ENCODE assay signal across 11 mouse cellular contexts in genomic region chr6:91410168-91410780, GRCm38 (mm10). TPM values are rescaled to one million over a fixed set of nuclear protein-coding genes. Genes with fewer than 3 reads are reported as not detected.
DNase-seq lines count a peak whose midpoint lies in the region; ATAC-seq and TF ChIP-seq lines count a peak whose summit lies in the region.
"Had no signal": no experiment of that assay in that cellular context is flagged by ENCODE, and none has a peak within 500 bp of the region (broad histone marks: within the 10 kb centered on the region; RNA-seq: fewer than 3 reads in every experiment).

No protein-coding gene starts in this region.

- 1% methylated on average over 26 of the region's 26 CpGs for WGBS in kidney, postnatal 0 days
- under 1% methylated on average over 26 of the region's 26 CpGs for WGBS in hindbrain, embryonic 15.5 days
- under 1% methylated on average over 26 of the region's 26 CpGs for WGBS in neural tube, embryonic 12.5 days

- intact Hi-C loops in gastrocnemius, postnatal 14 days (cut with DNase I; ENCODE audit: low total_unique reads), result loop anchor here (5.0 kb wide), 1 partner anchor 243 kb away; no protein-coding TSS in a partner anchor

- H3K4me2 ChIP-seq in kidney, postnatal 0 days (ENCODE audit: low read length), result peak overlapping the region; percentile 85
- peak overlapping the region; percentile 96 for H3K4me2 ChIP-seq in hindbrain, embryonic 15.5 days
- peak overlapping the region; percentile 98 for H3K4me2 ChIP-seq in neural tube, embryonic 12.5 days (replicated peaks)

- no peak overlapping the region for H3K9ac ChIP-seq in kidney, postnatal 0 days (ENCODE audit: low read depth, low read length)
- peak overlapping the region; percentile 52 for H3K9ac ChIP-seq in hindbrain, embryonic 15.5 days
- peak overlapping the region; percentile 73 for H3K9ac ChIP-seq in neural tube, embryonic 12.5 days

- H3K27me3 ChIP-seq in kidney, postnatal 0 days (ENCODE audit: insufficient read depth, low read length), result peaks cover 53% of the 10 kb centered on the region
- H3K27me3 ChIP-seq in hindbrain, embryonic 15.5 days, result peaks cover 33% of the 10 kb centered on the region
- H3K27me3 ChIP-seq in neural tube, embryonic 12.5 days (replicated peaks), result peaks cover 56% of the 10 kb centered on the region
- H3K27me3 ChIP-seq: Patski had no signal

- no peaks in the 10 kb centered on the region for H3K9me3 ChIP-seq in kidney, postnatal 0 days (replicated peaks; ENCODE audit: low read length)
- H3K9me3 ChIP-seq in hindbrain, embryonic 15.5 days, result no peaks in the 10 kb centered on the region
- no peaks in the 10 kb centered on the region for H3K9me3 ChIP-seq in neural tube, embryonic 12.5 days

- TF ChIP-seq CTCF in kidney, postnatal 0 days (IDR thresholded peaks at IDR 0.05; ENCODE audit: low read depth), result no peak

- no peaks in the 10 kb centered on the region for H3K36me3 ChIP-seq in kidney, postnatal 0 days (ENCODE audit: insufficient read depth, low read length)
- no peaks in the 10 kb centered on the region for H3K36me3 ChIP-seq in hindbrain, embryonic 15.5 days
- H3K36me3 ChIP-seq in neural tube, embryonic 12.5 days, result peaks cover 5% of the 10 kb centered on the region; the same call in 1 of the 2 replicates

- no peak for DNase-seq in kidney, postnatal 0 days (ENCODE audit: low spot score)
- no peak for DNase-seq in kidney, postnatal 10 days
- peak; percentile 40 to 57 for DNase-seq in cerebellum, postnatal 14 days
- DNase-seq in gastrocnemius, postnatal 14 days, result no peak
- DNase-seq in adrenal gland, postnatal 14 days, result no peak
- no peak for DNase-seq in urinary bladder, postnatal 25 days (ENCODE audit: low spot score)

- H3K4me1 ChIP-seq in kidney, postnatal 0 days (replicated peaks; ENCODE audit: insufficient read depth, low read length), result no peaks in the 10 kb centered on the region; the same call in 1 of the 2 replicates
- peaks cover 26% of the 10 kb centered on the region for H3K4me1 ChIP-seq in hindbrain, embryonic 15.5 days (replicated peaks)
- peaks cover 27% of the 10 kb centered on the region for H3K4me1 ChIP-seq in neural tube, embryonic 12.5 days

- ATAC-seq in kidney, postnatal 0 days (replicated peaks; ENCODE audit: low FRiP score, low read depth), result no peak
- ATAC-seq in hindbrain, embryonic 15.5 days (ENCODE audit: low FRiP score, low read depth), result no peak
- ATAC-seq in neural tube, embryonic 12.5 days (ENCODE audit: low FRiP score, low read depth), result no peak

- H3K4me3 ChIP-seq in kidney, postnatal 0 days (replicated peaks; ENCODE audit: low read depth, low read length), result 0 out of 2 replicates have a peak overlapping the region, but pooled peaks have one; percentile 47
- H3K4me3 ChIP-seq in hindbrain, embryonic 15.5 days, result peak overlapping the region; percentile 53
- peak overlapping the region; percentile 71 for H3K4me3 ChIP-seq in neural tube, embryonic 12.5 days

- H3K27ac ChIP-seq in kidney, postnatal 0 days, result no peak overlapping the region
- H3K27ac ChIP-seq in hindbrain, embryonic 15.5 days (replicated peaks), result peak overlapping the region; percentile 69
- no peak overlapping the region for H3K27ac ChIP-seq in neural tube, embryonic 12.5 days

RNA-seq across cellular contexts. Expression of gene Wnt7a, which starts 0.9 kb away (rescaled TPM):
- 0.04 and 0.13 TPM in 2 replicates for polyA plus RNA-seq in kidney, postnatal 0 days (2015; fragmentation: Nextera tagmentation; extraction: Ambion mirVana)
- polyA plus RNA-seq in hindbrain, embryonic 15.5 days (2015; fragmentation: Nextera tagmentation; extraction: Ambion mirVana), result 10.1 and 11.0 TPM in 2 replicates
- polyA plus RNA-seq in neural tube, embryonic 12.5 days (2016; fragmentation: Nextera tagmentation; extraction: Ambion mirVana), result 11.1 and 13.8 TPM in 2 replicates
- total RNA-seq in gastrocnemius, postnatal 14 days (2021), result not detected
- not detected in 2 replicates for total RNA-seq in adrenal gland, postnatal 14 days (2021)
- polyA plus RNA-seq: large intestine, adult 2 months; small intestine, adult 2 months had no signal

Comparison
In these comparisons a context has a peak if more than half of its experiments do, and no peak if none do; other contexts are left out.
1. DNase-seq: peak in cerebellum, postnatal 14 days (2 of 2); none in kidney, postnatal 0 days (single experiment), kidney, postnatal 10 days (single experiment), gastrocnemius, postnatal 14 days (single experiment), adrenal gland, postnatal 14 days (single experiment) and urinary bladder, postnatal 25 days (single experiment).
2. Peak in every context shown above with its lines, with median percentiles within 50 percentile points of each other: H3K4me2 ChIP-seq and H3K4me3 ChIP-seq.